Mouse (Mus musculus): ENCODE data around the gene Ceacam3.

DNA sequence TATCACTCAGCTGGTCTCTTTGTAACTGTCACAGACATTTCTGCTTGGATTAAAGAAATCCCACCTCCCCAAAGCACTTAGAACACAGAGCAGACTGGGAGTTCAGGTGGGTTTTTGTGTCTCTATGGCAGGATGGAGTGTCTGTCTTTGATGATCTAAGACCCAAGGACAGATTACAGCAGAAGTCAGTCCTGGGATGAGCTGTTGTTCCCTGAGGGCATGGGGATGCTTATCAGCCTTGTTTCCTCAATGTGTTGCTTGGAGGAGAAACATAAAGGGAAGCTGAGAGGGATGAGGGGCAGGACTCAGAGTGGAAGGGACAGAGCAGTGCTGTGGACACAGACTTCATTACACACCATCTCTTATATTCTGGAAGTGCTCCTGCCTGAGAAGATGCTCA lies 53.1 kb downstream of the Ceacam3 start, which contains the start of gene Psg29:
- TF ChIP-seq CTCF (IDR thresholded peaks at IDR 0.05; ENCODE audit: control insufficient read depth, insufficient read depth, low read length) (no peak), POLR2A (IDR thresholded peaks at IDR 0.05; ENCODE audit: borderline replicate concordance, control insufficient read depth, low read depth, low read length) (no peak)
